Comparison of ENCODE assay signal across 7 mouse cellular contexts in genomic region chr2:172441176-172441575, GRCm38 (mm10). TPM values are rescaled to one million over a fixed set of nuclear protein-coding genes. Genes with fewer than 3 reads are reported as not detected.
A peak's percentile ranks its signal among the peaks of the same experiment; 100 is the strongest.
DNase-seq lines count a peak whose midpoint lies in the region; ATAC-seq and TF ChIP-seq lines count a peak whose summit lies in the region.

No protein-coding gene starts in this region.

- TF ChIP-seq POLR2A in CH12.LX (IDR thresholded peaks at IDR 0.05; ENCODE audit: low read depth, low read length), result no peak

- H3K4me3 ChIP-seq in CH12.LX (replicated peaks in 1 of 3; ENCODE audit: low read depth in 2 of 3, low read length in 2 of 3, poor library complexity in 1 of 3), result peak overlapping the region; percentile 77 to 100 (median 96)
- H3K4me3 ChIP-seq in forebrain, embryonic 12.5 days (replicated peaks), result peak overlapping the region; percentile 74
- peak overlapping the region; percentile 85 for H3K4me3 ChIP-seq in limb, embryonic 11.5 days (ENCODE audit: low read depth, low read length)
- H3K4me3 ChIP-seq in midbrain, embryonic 16.5 days (ENCODE audit: low read depth, low read length), result peak overlapping the region; percentile 76

- no peak for TF ChIP-seq CTCF in CH12.LX (conservative IDR thresholded peaks at IDR 0.05 in 1 of 2, IDR thresholded peaks at IDR 0.05 in 1 of 2; ENCODE audit: low read depth in 2 of 2, low read length in 2 of 2)

- ATAC-seq in forebrain, embryonic 12.5 days (ENCODE audit: low FRiP score), result no peak
- ATAC-seq in limb, embryonic 11.5 days (ENCODE audit: insufficient number of reproducible peaks, low FRiP score, low TSS enrichment, low read depth), result no peak
- ATAC-seq in midbrain, embryonic 16.5 days, result no peak

- H3K36me3 ChIP-seq in CH12.LX (replicated peaks in 1 of 2; ENCODE audit: control insufficient read depth in 1 of 2, insufficient read depth in 1 of 2, low read length in 1 of 2), result peaks cover 11 to 35% of the 10 kb centered on the region in 2 experiments
- peaks cover 15% of the 10 kb centered on the region for H3K36me3 ChIP-seq in forebrain, embryonic 12.5 days (replicated peaks)
- H3K36me3 ChIP-seq in limb, embryonic 11.5 days (ENCODE audit: control insufficient read depth, insufficient read depth, low read length), result no peaks in the 10 kb centered on the region
- peaks cover 6% of the 10 kb centered on the region; the same call in 1 of the 2 replicates for H3K36me3 ChIP-seq in midbrain, embryonic 16.5 days (ENCODE audit: control insufficient read depth, insufficient read depth, low read length)

- H3K27me3 ChIP-seq in CH12.LX (replicated peaks), result no peaks in the 10 kb centered on the region
- no peaks in the 10 kb centered on the region for H3K27me3 ChIP-seq in forebrain, embryonic 12.5 days
- no peaks in the 10 kb centered on the region for H3K27me3 ChIP-seq in limb, embryonic 11.5 days (ENCODE audit: control insufficient read depth, insufficient read depth, low read length)
- H3K27me3 ChIP-seq in midbrain, embryonic 16.5 days (ENCODE audit: control insufficient read depth, insufficient read depth, low read depth, low read length), result no peaks in the 10 kb centered on the region

- dilution Hi-C loops in CH12.LX (cut with MboI; ENCODE audit: extremely low pct_ligation_motif_present, extremely low pct_unique_long_range_greater_than_20kb, low sequenced_read_pairs), result no loop called here

- peak overlapping the region; percentile 79 for H3K9ac ChIP-seq in CH12.LX (ENCODE audit: insufficient read depth, low read depth)
- H3K9ac ChIP-seq in forebrain, embryonic 12.5 days, result peak overlapping the region; percentile 67
- H3K9ac ChIP-seq in limb, embryonic 11.5 days (ENCODE audit: low read length), result peak overlapping the region; percentile 65; the same call in 1 of the 2 replicates
- peak overlapping the region; percentile 74 for H3K9ac ChIP-seq in midbrain, embryonic 16.5 days (ENCODE audit: low read depth, low read length)

- H3K27ac ChIP-seq in CH12.LX (ENCODE audit: insufficient read depth, low read depth), result no peak overlapping the region
- H3K27ac ChIP-seq in forebrain, embryonic 12.5 days, result no peak overlapping the region
- no peak overlapping the region for H3K27ac ChIP-seq in limb, embryonic 11.5 days (replicated peaks; ENCODE audit: low read depth, low read length)
- no peak overlapping the region for H3K27ac ChIP-seq in midbrain, embryonic 16.5 days (ENCODE audit: low read length)

- H3K4me2 ChIP-seq in CH12.LX (ENCODE audit: insufficient read depth, low read depth, poor library complexity, severe bottlenecking), result peak overlapping the region; percentile 97
- H3K4me2 ChIP-seq in forebrain, embryonic 12.5 days, result peak overlapping the region; percentile 77
- H3K4me2 ChIP-seq in limb, embryonic 11.5 days (ENCODE audit: low read depth, severe bottlenecking), result peak overlapping the region; percentile 67
- peak overlapping the region; percentile 97 for H3K4me2 ChIP-seq in midbrain, embryonic 16.5 days (ENCODE audit: low read length)

- no peak for TF ChIP-seq RAD21 in CH12.LX (IDR thresholded peaks at IDR 0.05; ENCODE audit: low read depth, low read length)

- TF ChIP-seq EP300 in CH12.LX (IDR thresholded peaks at IDR 0.05; ENCODE audit: low read length), result no peak

- in situ Hi-C loops in CH12.LX (cut with MboI; ENCODE audit: low pct_ligation_motif_present, low pct_unique_long_range_greater_than_20kb, low sequenced_read_pairs), result loop anchor here (5.0 to 10.0 kb wide), 2 partner anchors 69 to 216 kb away; partner anchors contain the start of genes Aurka and Cstf1

- peaks cover 40% of the 10 kb centered on the region for H3K79me2 ChIP-seq in CH12.LX (replicated peaks; ENCODE audit: control insufficient read depth, extremely low read depth, insufficient read depth, poor library complexity, severe bottlenecking)

- 35% methylated on average over 6 of the region's 6 CpGs for WGBS in forebrain, embryonic 12.5 days
- WGBS in limb, embryonic 11.5 days, result 33% methylated on average over 6 of the region's 6 CpGs
- 37% methylated on average over 6 of the region's 6 CpGs for WGBS in midbrain, embryonic 16.5 days

- DNase-seq in CH12.LX (ENCODE audit: extremely low read depth), result peak; percentile 38
- peak; percentile 59 for DNase-seq in MEL-GATA-1-ER (ENCODE audit: extremely low read depth, low read depth)
- no peak for DNase-seq in limb, embryonic 11.5 days (ENCODE audit: low spot score)
- no peak for DNase-seq in natural killer cell, adult 2 months (ENCODE audit: low spot score in 2 of 2)
- DNase-seq in thymus, postnatal 36 days, result no peak

- H3K4me1 ChIP-seq in CH12.LX (ENCODE audit: control insufficient read depth in 1 of 2, insufficient read depth in 2 of 2), result peaks cover 11 to 38% of the 10 kb centered on the region in 2 experiments
- H3K4me1 ChIP-seq in forebrain, embryonic 12.5 days, result peaks cover 18% of the 10 kb centered on the region
- peaks cover 8% of the 10 kb centered on the region for H3K4me1 ChIP-seq in limb, embryonic 11.5 days (ENCODE audit: control insufficient read depth, insufficient read depth, low read length)
- peaks cover 23% of the 10 kb centered on the region for H3K4me1 ChIP-seq in midbrain, embryonic 16.5 days (ENCODE audit: control insufficient read depth, insufficient read depth, low read length)

- no peaks in the 10 kb centered on the region for H3K9me3 ChIP-seq in CH12.LX (replicated peaks; ENCODE audit: low read length)
- no peaks in the 10 kb centered on the region for H3K9me3 ChIP-seq in forebrain, embryonic 12.5 days
- H3K9me3 ChIP-seq in limb, embryonic 11.5 days (ENCODE audit: control insufficient read depth, low read length), result no peaks in the 10 kb centered on the region
- H3K9me3 ChIP-seq in midbrain, embryonic 16.5 days (replicated peaks; ENCODE audit: control insufficient read depth, low read length, poor library complexity, severe bottlenecking), result no peaks in the 10 kb centered on the region

TF ChIP-seq in CH12.LX, 34 proteins besides CTCF, POLR2A, EP300 and RAD21:
- TF ChIP-seq USF2 (conservative IDR thresholded peaks at IDR 0.05; ENCODE audit: low read depth, low read length) (peak; percentile 85), CHD1 (IDR thresholded peaks at IDR 0.05; ENCODE audit: low read depth, low read length) (no peak), PAX5 (IDR thresholded peaks at IDR 0.05; ENCODE audit: low read length) (no peak), ELF1 (IDR thresholded peaks at IDR 0.05; ENCODE audit: low read depth, low read length) (no peak), KAT2A (IDR thresholded peaks at IDR 0.05; ENCODE audit: insufficient replicate concordance, low read length) (no peak), GABPA (IDR thresholded peaks at IDR 0.05; ENCODE audit: insufficient replicate concordance, low read depth, low read length) (no peak), USF1 (IDR thresholded peaks at IDR 0.05; ENCODE audit: low read depth, low read length) (peak; percentile 83), JUND (conservative IDR thresholded peaks at IDR 0.05; ENCODE audit: low read depth, low read length) (no peak), MAX (IDR thresholded peaks at IDR 0.05; ENCODE audit: low read length) (peak; percentile 15; the same call in 1 of the 2 replicates), HCFC1 (IDR thresholded peaks at IDR 0.05; ENCODE audit: low read depth, low read length) (no peak), ZNF384 (IDR thresholded peaks at IDR 0.05; ENCODE audit: low read depth, low read length) (no peak), MEF2A (IDR thresholded peaks at IDR 0.05; ENCODE audit: borderline replicate concordance, low read depth, low read length) (no peak), CHD2 (IDR thresholded peaks at IDR 0.05; ENCODE audit: low read length) (no peak), JUN (IDR thresholded peaks at IDR 0.05; ENCODE audit: insufficient read depth, low read depth, low read length) (no peak), MYC (IDR thresholded peaks at IDR 0.05; ENCODE audit: low read depth, low read length) (no peak)

RNA-seq across cellular contexts. Expression of gene Rtf2, which starts 0.8 kb away (rescaled TPM):
- total RNA-seq in CH12.LX (2012; rRNA removed) (61.4 and 66.6 TPM in 2 replicates), CH12.LX (2014; rRNA removed) (58.5 and 60.3 TPM in 2 replicates)
- 72.9 and 90.2 TPM in 2 replicates for polyA plus RNA-seq in CH12.LX (2012; ENCODE audit: insufficient read length, low read depth)
- 86.9 and 93.5 TPM in 2 replicates for polyA plus RNA-seq in forebrain, embryonic 12.5 days (2016; fragmentation: Nextera tagmentation; extraction: Ambion mirVana)
- polyA plus RNA-seq in limb, embryonic 11.5 days (2014; fragmentation: Nextera tagmentation; extraction: Ambion mirVana), result 74.6 and 78.9 TPM in 2 replicates
- 93.6 and 97.0 TPM in 2 replicates for polyA plus RNA-seq in midbrain, embryonic 16.5 days (2015; fragmentation: Nextera tagmentation; extraction: Ambion mirVana)

RNA-seq across cellular contexts. Expression of gene Gcnt7, which starts 17.2 kb away (rescaled TPM):
- total RNA-seq in CH12.LX (2012; rRNA removed) (0.17 and 0.29 TPM in 2 replicates), CH12.LX (2014; rRNA removed) (not detected in 2 replicates)
- 0.21 TPM in 1 of 2 replicates, not detected in the other for polyA plus RNA-seq in CH12.LX (2012; ENCODE audit: insufficient read length, low read depth)
- 2.1 and 2.2 TPM in 2 replicates for polyA plus RNA-seq in forebrain, embryonic 12.5 days (2016; fragmentation: Nextera tagmentation; extraction: Ambion mirVana)
- 0.56 and 1.1 TPM in 2 replicates for polyA plus RNA-seq in limb, embryonic 11.5 days (2014; fragmentation: Nextera tagmentation; extraction: Ambion mirVana)
- 1.6 TPM in 2 replicates for polyA plus RNA-seq in midbrain, embryonic 16.5 days (2015; fragmentation: Nextera tagmentation; extraction: Ambion mirVana)

RNA-seq across cellular contexts. Expression of gene Fam209, which starts 31.1 kb away (rescaled TPM):
- total RNA-seq in CH12.LX (2012; rRNA removed), result 0.25 and 0.42 TPM in 2 replicates
- 0.69 TPM in 1 of 2 replicates, not detected in the other for total RNA-seq in CH12.LX (2014; rRNA removed)
- polyA plus RNA-seq in CH12.LX (2012; ENCODE audit: insufficient read length, low read depth), result 1.2 and 1.8 TPM in 2 replicates
- 0.38 and 0.81 TPM in 2 replicates for polyA plus RNA-seq in forebrain, embryonic 12.5 days (2016; fragmentation: Nextera tagmentation; extraction: Ambion mirVana)
- not detected in 2 replicates for polyA plus RNA-seq in limb, embryonic 11.5 days (2014; fragmentation: Nextera tagmentation; extraction: Ambion mirVana)
- polyA plus RNA-seq in midbrain, embryonic 16.5 days (2015; fragmentation: Nextera tagmentation; extraction: Ambion mirVana), result 0.75 TPM in 1 of 2 replicates, not detected in the other

RNA-seq across cellular contexts. Expression of gene Cass4, which starts 47.6 kb away (rescaled TPM):
- total RNA-seq in CH12.LX (2012; rRNA removed), result 3.8 and 5.3 TPM in 2 replicates
- total RNA-seq in CH12.LX (2014; rRNA removed), result 2.9 and 3.3 TPM in 2 replicates
- 3.7 and 3.8 TPM in 2 replicates for polyA plus RNA-seq in CH12.LX (2012; ENCODE audit: insufficient read length, low read depth)
- 0.17 and 0.18 TPM in 2 replicates for polyA plus RNA-seq in forebrain, embryonic 12.5 days (2016; fragmentation: Nextera tagmentation; extraction: Ambion mirVana)
- 0.11 and 0.35 TPM in 2 replicates for polyA plus RNA-seq in limb, embryonic 11.5 days (2014; fragmentation: Nextera tagmentation; extraction: Ambion mirVana)
- polyA plus RNA-seq in midbrain, embryonic 16.5 days (2015; fragmentation: Nextera tagmentation; extraction: Ambion mirVana), result 0.11 and 0.16 TPM in 2 replicates

Comparison
In these comparisons a context has a peak if more than half of its experiments do, and no peak if none do; other contexts are left out.
1. DNase-seq: peak in CH12.LX (single experiment) and MEL-GATA-1-ER (single experiment); none in limb, embryonic 11.5 days (single experiment), natural killer cell, adult 2 months (0 of 2) and thymus, postnatal 36 days (0 of 2).
2. Peak in every context shown above with its lines, with median percentiles within 50 percentile points of each other: H3K4me2 ChIP-seq, H3K4me3 ChIP-seq and H3K9ac ChIP-seq.